Mouse (Mus musculus): ENCODE measurements around the gene Usp40. TPM values are rescaled to one million over a fixed set of nuclear protein-coding genes. Genes with fewer than 3 reads are reported as not detected.

Gene Usp40
- polyA plus RNA-seq, 1 experiment from 2014 or later, result 29.5 TPM

DNA sequence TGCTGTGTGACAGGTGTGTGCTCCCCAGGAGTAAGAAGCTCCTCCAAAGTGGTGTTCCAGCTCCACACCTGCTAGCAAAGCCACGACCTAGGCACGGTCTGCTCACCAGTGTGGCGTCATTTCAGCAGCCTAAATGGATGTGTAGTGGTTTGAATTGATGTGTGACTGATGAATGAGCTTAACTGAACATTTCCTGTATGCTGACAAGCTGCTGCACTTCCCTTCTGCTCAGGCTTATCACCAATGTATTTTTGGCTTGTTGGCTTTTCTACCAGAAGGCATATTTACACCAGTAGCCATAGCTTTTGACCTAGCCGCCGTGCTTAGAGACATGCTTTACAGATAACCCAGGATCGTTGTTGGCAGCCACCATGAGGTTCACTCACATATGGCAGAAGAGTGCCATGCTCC, 60.7 kb downstream of the Usp40 start:
- DNase-seq (ENCODE audit: low read depth, low spot score) (no peak), ATAC-seq (no peak)
- H3K27me3 ChIP-seq, result no peaks in the 10 kb centered on the region
- TF ChIP-seq CTCF (IDR thresholded peaks at IDR 0.05), result no peak
- ChIA-PET POLR2A (interaction anchor here (1.2 kb wide), 1 partner anchor 10 kb away, joined by 6 read pairs; no protein-coding TSS in a partner anchor), CTCF (interaction anchor here (1.0 to 5.0 kb wide), 3 partner anchors 10 to 14 kb away, joined by 3 to 27 read pairs (median 4); no protein-coding TSS in a partner anchor)
- in situ Hi-C loops (cut with MboI; ENCODE audit: low pct_unique_long_range_greater_than_20kb), result no loop called here

DNA sequence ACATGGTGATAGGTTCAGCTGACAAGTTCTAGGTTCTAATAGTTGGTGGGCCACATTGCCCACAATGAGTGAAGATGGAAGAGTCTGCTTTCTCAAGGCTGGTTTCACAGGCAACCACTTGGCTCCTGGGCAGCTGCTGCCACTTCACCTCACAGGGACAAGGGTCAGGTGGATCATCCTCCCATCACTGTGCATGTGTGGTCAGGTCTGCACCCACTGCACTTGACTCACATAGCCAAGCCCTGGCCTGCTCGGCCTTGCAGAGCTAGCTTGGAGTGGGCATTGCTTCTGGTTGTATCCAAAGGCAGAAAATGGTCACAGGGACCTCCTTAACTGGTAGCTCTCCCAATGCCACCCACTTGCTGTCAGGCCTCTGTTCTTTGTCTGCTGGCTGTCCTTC, 66.6 kb downstream of the Usp40 start:
- TF ChIP-seq CTCF (IDR thresholded peaks at IDR 0.05), result no peak
- CTCF ChIA-PET, result no interaction called here
- DNase-seq (ENCODE audit: low read depth, low spot score), result no peak
- no peaks in the 10 kb centered on the region for H3K27me3 ChIP-seq
- POLR2A ChIA-PET, result no interaction called here
- in situ Hi-C loops (cut with MboI; ENCODE audit: low pct_unique_long_range_greater_than_20kb), result no loop called here
- ATAC-seq, result no peak

- in situ Hi-C loops (cut with MboI; ENCODE audit: low pct_unique_long_range_greater_than_20kb), result loop anchor here (10.0 kb wide), 1 partner anchor 492 kb away; no protein-coding TSS in a partner anchor
- ATAC-seq (no peak), DNase-seq (ENCODE audit: low read depth, low spot score) (no peak)
- POLR2A ChIA-PET, result interaction anchor here (1.1 to 1.8 kb wide), 3 partner anchors 11 to 149 kb away, joined by 3 to 6 read pairs (median 4); no protein-coding TSS in a partner anchor
- CTCF ChIA-PET, result interaction anchor here (0.9 to 3.9 kb wide), 12 partner anchors 11 to 175 kb away, joined by 3 to 27 read pairs (median 4); no protein-coding TSS in a partner anchor
- H3K27me3 ChIP-seq, result no peaks in the 10 kb centered on the region
- TF ChIP-seq CTCF (IDR thresholded peaks at IDR 0.05), result peak; percentile 82
Measured at GRCm38 (mm10) chr1:87936516-87936915, 71.8 kb downstream of the Usp40 start.

DNA sequence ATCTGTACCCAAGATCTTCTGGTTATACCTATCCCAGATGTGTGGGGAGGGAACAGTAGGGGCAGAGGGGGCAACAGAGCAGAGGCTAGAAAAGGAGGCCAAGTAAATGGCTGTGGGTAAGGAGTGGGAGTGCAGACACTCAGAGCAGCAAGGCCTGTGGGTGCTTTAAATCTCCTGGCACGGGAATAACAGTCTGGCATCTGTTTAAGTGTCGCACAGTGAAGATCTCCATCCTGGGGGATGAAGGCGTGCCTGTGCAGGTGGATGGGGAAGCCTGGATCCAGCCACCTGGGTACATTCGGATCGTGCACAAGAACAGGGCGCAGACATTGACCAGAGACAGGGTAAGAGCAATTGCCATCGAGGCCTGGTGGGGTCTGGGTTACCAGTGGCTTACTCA, 72.3 kb downstream of the Usp40 start:
- CTCF ChIA-PET, result interaction anchor here (0.9 to 3.9 kb wide), 11 partner anchors 10 to 175 kb away, joined by 3 to 27 read pairs (median 4); no protein-coding TSS in a partner anchor
- no peaks in the 10 kb centered on the region for H3K27me3 ChIP-seq
- in situ Hi-C loops (cut with MboI; ENCODE audit: low pct_unique_long_range_greater_than_20kb), result loop anchor here (10.0 kb wide), 1 partner anchor 491 kb away; no protein-coding TSS in a partner anchor
- DNase-seq (ENCODE audit: low read depth, low spot score) (no peak), ATAC-seq (no peak)
- POLR2A ChIA-PET, result interaction anchor here (1.6 kb wide), 1 partner anchor 10 kb away, joined by 4 read pairs; no protein-coding TSS in a partner anchor
- TF ChIP-seq CTCF (IDR thresholded peaks at IDR 0.05), result no peak

DNA sequence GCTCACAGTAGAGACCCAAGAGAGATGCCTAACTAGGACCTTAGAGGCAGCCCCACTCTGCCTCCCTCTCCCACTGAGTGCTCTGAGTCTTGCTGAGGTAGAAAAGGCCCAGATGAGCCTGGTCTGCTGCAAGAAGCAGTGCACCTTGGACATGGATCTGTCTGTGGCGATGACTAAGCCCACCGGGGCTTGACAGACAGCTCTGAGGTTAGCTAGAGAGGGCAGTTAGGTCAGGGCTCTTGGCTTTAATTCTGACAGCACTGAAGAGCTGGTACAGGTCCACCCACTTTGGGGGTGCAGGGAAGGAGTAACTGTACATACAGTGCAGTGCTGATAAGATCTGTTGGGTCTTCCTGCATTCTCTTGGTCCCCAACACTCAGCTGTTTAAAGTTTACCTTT, 72.8 kb downstream of the Usp40 start:
- TF ChIP-seq CTCF (IDR thresholded peaks at IDR 0.05), result no peak
- ATAC-seq, result no peak
- H3K27me3 ChIP-seq, result no peaks in the 10 kb centered on the region
- ChIA-PET CTCF (interaction anchor here (1.5 to 3.9 kb wide), 4 partner anchors 10 to 42 kb away, joined by 3 to 27 read pairs (median 5); no protein-coding TSS in a partner anchor), POLR2A (no interaction called here)
- in situ Hi-C loops (cut with MboI; ENCODE audit: low pct_unique_long_range_greater_than_20kb), result loop anchor here (10.0 kb wide), 1 partner anchor 491 kb away; no protein-coding TSS in a partner anchor
- no peak for DNase-seq (ENCODE audit: low read depth, low spot score)

DNA sequence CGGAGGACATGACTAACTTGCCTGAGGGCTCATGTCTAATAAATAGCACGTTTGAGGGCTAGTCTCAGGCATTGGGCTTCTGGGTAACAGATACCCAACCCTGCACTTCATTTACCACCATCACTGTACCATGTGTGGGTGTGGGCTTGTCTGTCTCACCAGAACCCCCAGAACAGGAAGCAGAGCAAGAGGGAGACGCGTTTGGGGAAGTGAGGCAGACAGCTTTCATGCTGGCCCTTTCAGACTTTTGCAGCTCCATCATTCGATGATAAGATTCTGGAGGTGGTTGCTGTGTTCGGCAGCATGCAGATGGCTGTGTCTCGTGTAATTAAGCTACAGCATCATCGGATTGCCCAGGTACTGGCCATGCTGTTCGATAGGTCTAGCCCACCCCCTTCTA, 73.3 kb downstream of the Usp40 start:
- no peak for ATAC-seq
- POLR2A ChIA-PET, result no interaction called here
- DNase-seq (ENCODE audit: low read depth, low spot score), result no peak
- H3K27me3 ChIP-seq, result no peaks in the 10 kb centered on the region
- no peak for TF ChIP-seq CTCF (IDR thresholded peaks at IDR 0.05)
- CTCF ChIA-PET, result interaction anchor here (1.5 to 3.9 kb wide), 3 partner anchors 9 to 168 kb away, joined by 3 to 27 read pairs (median 4); no protein-coding TSS in a partner anchor
- in situ Hi-C loops (cut with MboI; ENCODE audit: low pct_unique_long_range_greater_than_20kb), result loop anchor here (10.0 kb wide), 1 partner anchor 490 kb away; no protein-coding TSS in a partner anchor

GRCm38 (mm10) chr1:87933051-87933450, 75.3 kb downstream of the Usp40 start:
- CTCF ChIA-PET, result no interaction called here
- POLR2A ChIA-PET, result no interaction called here
- ATAC-seq (no peak), DNase-seq (ENCODE audit: low read depth, low spot score) (no peak)
- in situ Hi-C loops (cut with MboI; ENCODE audit: low pct_unique_long_range_greater_than_20kb), result loop anchor here (10.0 kb wide), 1 partner anchor 488 kb away; no protein-coding TSS in a partner anchor
- no peak for TF ChIP-seq CTCF (IDR thresholded peaks at IDR 0.05)
- H3K27me3 ChIP-seq, result no peaks in the 10 kb centered on the region

DNA sequence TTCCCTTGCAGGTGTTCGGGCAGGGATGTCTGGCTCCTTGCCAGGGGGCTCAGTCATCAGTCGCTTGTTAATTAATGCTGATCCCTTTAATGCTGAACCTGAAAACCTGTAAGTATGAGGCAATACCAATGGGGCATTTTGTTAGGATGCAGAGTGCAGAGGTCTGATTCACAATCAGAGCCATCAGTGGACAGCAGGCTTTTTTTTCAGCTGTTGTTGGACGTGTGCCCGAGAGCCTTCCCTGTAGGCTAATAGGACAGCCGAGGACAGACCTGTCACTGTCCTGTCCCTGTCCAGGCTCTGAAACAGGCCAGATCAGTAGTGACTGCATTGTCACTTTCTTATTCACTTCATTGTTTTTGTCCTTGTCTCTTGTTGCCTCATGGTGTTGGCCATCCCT, 78.6 kb downstream of the Usp40 start:
- no peak for ATAC-seq
- in situ Hi-C loops (cut with MboI; ENCODE audit: low pct_unique_long_range_greater_than_20kb), result loop anchor here (5.0 to 10.0 kb wide), 2 partner anchors 102 to 485 kb away; no protein-coding TSS in a partner anchor
- CTCF ChIA-PET, result no interaction called here
- H3K27me3 ChIP-seq, result no peaks in the 10 kb centered on the region
- POLR2A ChIA-PET, result no interaction called here
- DNase-seq (ENCODE audit: low read depth, low spot score), result no peak
- no peak for TF ChIP-seq CTCF (IDR thresholded peaks at IDR 0.05)

- DNase-seq (ENCODE audit: low read depth, low spot score) (no peak), ATAC-seq (no peak)
- POLR2A ChIA-PET, result interaction anchor here (0.6 to 0.7 kb wide), 2 partner anchors 81 to 211 kb away, joined by 3 to 4 read pairs; no protein-coding TSS in a partner anchor
- CTCF ChIA-PET, result interaction anchor here (1.1 kb wide), 1 partner anchor 11 kb away, joined by 5 read pairs; no protein-coding TSS in a partner anchor
- H3K27me3 ChIP-seq, result no peaks in the 10 kb centered on the region
- in situ Hi-C loops (cut with MboI; ENCODE audit: low pct_unique_long_range_greater_than_20kb), result loop anchor here (5.0 kb wide), 1 partner anchor 98 kb away; no protein-coding TSS in a partner anchor
- TF ChIP-seq CTCF (IDR thresholded peaks at IDR 0.05), result no peak
Measured at GRCm38 (mm10) chr1:87924888-87925287, 83.5 kb downstream of the Usp40 start.

DNA sequence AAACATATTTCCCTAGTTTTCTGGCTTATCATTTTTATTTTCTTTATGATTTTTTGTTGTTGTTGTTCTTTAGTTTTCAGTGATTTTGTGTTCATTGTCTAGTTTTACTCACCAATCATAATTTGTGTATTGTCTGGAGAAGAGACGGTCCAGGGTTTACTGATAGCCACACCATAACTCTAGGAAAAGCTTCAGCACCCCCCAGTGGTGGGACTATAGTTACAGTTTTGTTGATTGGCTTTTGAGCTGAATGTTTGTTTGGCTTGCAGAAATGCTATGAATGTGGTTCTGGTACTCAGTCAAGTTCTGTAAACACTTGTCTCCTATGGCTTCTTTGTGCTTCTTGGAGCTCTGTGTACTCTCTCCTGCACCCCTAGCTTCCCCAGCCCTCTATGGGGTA, 85.7 kb downstream of the Usp40 start:
- in situ Hi-C loops (cut with MboI; ENCODE audit: low pct_unique_long_range_greater_than_20kb), result no loop called here
- ATAC-seq (no peak), DNase-seq (ENCODE audit: low read depth, low spot score) (no peak)
- ChIA-PET POLR2A (interaction anchor here (0.8 kb wide), 1 partner anchor 144 kb away, joined by 4 read pairs; no protein-coding TSS in a partner anchor), CTCF (interaction anchor here (0.8 to 1.8 kb wide), 8 partner anchors 10 to 140 kb away, joined by 3 to 4 read pairs (median 3); no protein-coding TSS in a partner anchor)
- no peaks in the 10 kb centered on the region for H3K27me3 ChIP-seq
- TF ChIP-seq CTCF (IDR thresholded peaks at IDR 0.05), result peak; percentile 55

DNA sequence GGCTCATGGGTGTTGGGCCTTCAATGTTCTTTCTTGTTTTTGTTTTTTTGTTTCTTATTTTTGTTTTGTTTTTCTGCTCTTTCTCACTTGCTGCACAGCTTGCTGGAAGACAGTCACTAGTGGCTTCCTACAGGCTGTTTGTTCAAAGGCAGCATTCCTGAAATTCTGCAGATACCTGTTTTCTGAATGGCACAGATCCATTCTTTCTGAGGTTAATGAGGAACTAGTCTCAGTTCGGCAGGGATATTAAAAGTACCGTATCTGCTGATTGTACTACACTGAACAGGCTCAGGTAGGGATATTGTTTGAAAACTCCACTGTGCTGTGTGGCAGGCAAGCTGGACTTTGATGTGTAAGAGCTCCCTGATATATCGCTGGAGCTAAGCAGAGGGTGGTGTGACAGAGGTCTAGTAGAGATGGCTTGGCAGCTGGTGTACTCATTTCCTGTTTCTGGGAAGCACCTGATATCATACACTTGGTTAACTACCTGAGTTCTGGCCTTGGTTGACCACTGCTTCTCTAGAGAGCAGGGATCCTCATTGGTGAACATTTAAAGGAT, 88.2 kb downstream of the Usp40 start:
- ChIA-PET POLR2A (no interaction called here), CTCF (interaction anchor here (1.0 to 1.2 kb wide), 2 partner anchors 30 to 72 kb away, joined by 3 to 4 read pairs; no protein-coding TSS in a partner anchor)
- DNase-seq (ENCODE audit: low read depth, low spot score) (no peak), ATAC-seq (no peak)
- in situ Hi-C loops (cut with MboI; ENCODE audit: low pct_unique_long_range_greater_than_20kb), result no loop called here
- no peak for TF ChIP-seq CTCF (IDR thresholded peaks at IDR 0.05)
- no peaks in the 10 kb centered on the region for H3K27me3 ChIP-seq

Measured in Patski (cell line).